Mouse (Mus musculus): Measurements from ENCODE around the gene Olfr120.
"Not testable (repeated sequence)": the region's sequence is repeated elsewhere in the genome, so short reads cannot be mapped to it uniquely, and the experiment has no call there.

The Olfr120 gene

DNA sequence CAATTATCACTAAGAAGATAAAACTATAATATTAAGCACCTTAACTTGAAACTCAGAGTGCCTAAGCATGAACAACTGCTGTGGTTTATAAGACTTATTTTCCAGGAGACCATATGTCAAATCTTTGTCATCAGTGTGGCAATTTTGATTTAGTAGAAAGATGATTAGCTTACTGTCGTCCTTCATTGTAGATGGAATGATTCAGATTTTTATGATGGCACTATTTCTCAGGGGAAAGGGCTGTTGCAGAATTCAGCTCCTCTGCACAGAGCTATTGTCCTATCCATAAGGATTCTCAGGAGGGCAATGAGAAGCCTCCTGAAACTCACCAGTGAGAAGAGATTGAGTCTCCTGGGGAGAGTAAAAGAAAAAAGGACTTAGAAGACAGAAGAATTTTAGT, at the start of gene Olfr120:
Gene Olfr120 (plus strand): TSS at position 301 of the 400 bp plus-strand sequence.
- no peak for DNase-seq (ENCODE audit: low spot score in 2 of 2)

DNA sequence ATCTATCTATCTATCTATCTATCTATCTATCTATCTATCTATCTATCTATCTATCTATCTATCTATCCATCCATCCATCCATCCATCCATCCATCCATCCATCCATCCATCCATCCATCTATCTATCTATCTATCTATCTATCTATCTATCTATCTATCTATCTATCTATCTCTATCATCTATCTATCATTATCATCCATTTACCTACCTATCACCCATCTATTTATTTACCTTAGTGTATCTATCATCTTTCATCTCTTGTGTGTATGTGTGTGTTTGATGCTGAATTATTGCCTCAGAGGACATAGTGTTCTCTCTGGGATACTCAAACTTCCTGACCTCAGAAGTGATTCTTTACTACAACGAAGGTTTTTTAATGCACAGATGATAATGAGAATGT, 25.3 kb upstream of the Olfr120 start, which contains the start of gene Olfr119:
Gene Olfr119 (plus strand): TSS at position 301 of the 400 bp plus-strand sequence.
- DNase-seq (ENCODE audit: low spot score in 2 of 2): not testable (repeated sequence)

DNA sequence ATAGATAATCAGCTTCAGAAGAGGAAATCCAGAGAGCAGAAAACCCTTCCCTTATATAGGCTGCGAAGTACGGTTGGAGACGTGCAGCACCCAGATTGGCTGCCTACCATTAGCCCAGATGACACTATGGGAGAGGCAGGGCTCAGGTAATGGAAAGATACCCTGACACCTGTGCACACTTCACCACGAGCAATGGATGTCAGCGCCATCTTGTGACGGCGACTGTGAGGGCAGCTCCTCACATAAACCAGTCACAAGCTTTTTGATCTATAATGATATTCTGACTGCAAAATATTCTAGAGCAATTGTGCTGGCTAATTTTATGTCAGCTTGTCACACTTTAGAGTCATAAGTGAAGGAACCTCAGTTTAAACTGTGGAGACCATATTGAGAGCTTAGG, 16.5 kb downstream of the Olfr120 start:
- no peak for DNase-seq (ENCODE audit: low spot score in 2 of 2)

DNA sequence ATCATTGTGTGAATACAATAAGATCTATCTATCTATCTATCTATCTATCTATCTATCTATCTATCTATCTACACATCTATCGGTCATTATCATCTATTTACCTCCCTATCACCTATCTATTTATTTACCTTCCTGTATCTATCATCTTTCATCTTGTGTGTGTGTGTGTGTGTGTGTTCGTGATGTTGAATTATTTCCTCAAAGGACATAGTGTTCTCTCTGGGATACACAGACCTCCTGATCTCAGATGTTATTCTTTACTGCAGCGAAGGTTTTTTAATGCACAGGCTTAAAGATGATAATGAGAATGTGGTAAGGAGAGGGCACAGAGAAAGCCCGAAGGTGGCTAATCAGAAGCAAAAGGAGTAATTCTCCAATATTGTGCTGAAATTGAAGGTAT, 46.7 kb downstream of the Olfr120 start, which contains the start of gene Olfr122:
Gene Olfr122 (plus strand): TSS at position 301 of the 400 bp plus-strand sequence.
- DNase-seq (ENCODE audit: low spot score in 2 of 2): no peak
